Mouse (Mus musculus) embryonic facial prominence, embryonic 14.5 days (tissue): ENCODE measurements around the gene Ascc1. TPM values are rescaled to one million over a fixed set of nuclear protein-coding genes. Genes with fewer than 3 reads are reported as not detected.

Source experiments
- ATAC-seq: fragments of 200-750 bp; cut with Nextera tagmentation; 2 replicates; pipeline ENCODE4 v1.8.0; 2017; ENCODE audit warnings: low read depth, moderate number of reproducible peaks, moderate TSS enrichment
- DNase-seq: peaks from one replicate; pipeline ENCODE4 v3.0.0-alpha.2; 2015; ENCODE audit warnings: low spot score
- H3K27ac ChIP-seq: fragments of 300-500 bp; sonication (generic); replicated peaks from 2 replicates; pipeline ENCODE4 v1.5.1; 2014; ENCODE audit warnings: low read depth, mild to moderate bottlenecking, low read length, moderate library complexity
- H3K27me3 ChIP-seq: fragments of 300-500 bp; sonication (generic); replicated peaks from 2 replicates; pipeline ENCODE4 v1.6.1; 2014; ENCODE audit warnings: low read length; ENCODE audit not compliant: control insufficient read depth, insufficient read depth
- H3K36me3 ChIP-seq: fragments of 300-500 bp; sonication (generic); 2 replicates; pipeline ENCODE4 v1.6.1; 2014; ENCODE audit warnings: low read length, mixed read lengths; ENCODE audit not compliant: control insufficient read depth, insufficient read depth
- H3K4me1 ChIP-seq: fragments of 300-500 bp; sonication (generic); 2 replicates; pipeline ENCODE4 v1.6.1; 2014; ENCODE audit warnings: antibody characterized with exemption, low read length; ENCODE audit not compliant: control insufficient read depth, insufficient read depth
- H3K4me2 ChIP-seq: fragments of 300-500 bp; sonication (generic); 2 replicates; pipeline ENCODE4 v1.6.1; 2014; ENCODE audit warnings: low read depth, mild to moderate bottlenecking, low read length, moderate library complexity, mixed read lengths
- H3K4me3 ChIP-seq: fragments of 300-500 bp; sonication (generic); 2 replicates; pipeline ENCODE4 v1.5.1; 2014; ENCODE audit warnings: low read depth, mild to moderate bottlenecking, low read length
- H3K9ac ChIP-seq: fragments of 300-500 bp; sonication (generic); 2 replicates; pipeline ENCODE4 v1.6.1; 2014; ENCODE audit warnings: low read depth, mild to moderate bottlenecking, low read length, moderate library complexity, mixed read lengths
- H3K9me3 ChIP-seq: fragments of 300-500 bp; sonication (generic); 2 replicates; pipeline ENCODE4 v1.6.1; 2016; ENCODE audit warnings: low read length; ENCODE audit not compliant: control insufficient read depth
- WGBS: fragments of 180-500 bp; shearing (Covaris S2); extraction: QIAGEN DNeasy Blood & Tissue Kit; methylation state at CpG from one replicate; pipeline ENCODE4 v1.1.7; 2014; 5-methylcytosine and 5-hydroxymethylcytosine counted together
- polyA plus RNA-seq: library from polyadenylated mRNA; unstranded; fragments of >200 nt; fragmentation: Nextera tagmentation; extraction: Ambion mirVana; gene quantifications from 2 replicates; pipeline ENCODE4 v1.2.1, GENCODE M21; 2014

The Ascc1 gene
- polyA plus RNA-seq, 1 experiment from 2014 or later: 36.5 TPM

DNA sequence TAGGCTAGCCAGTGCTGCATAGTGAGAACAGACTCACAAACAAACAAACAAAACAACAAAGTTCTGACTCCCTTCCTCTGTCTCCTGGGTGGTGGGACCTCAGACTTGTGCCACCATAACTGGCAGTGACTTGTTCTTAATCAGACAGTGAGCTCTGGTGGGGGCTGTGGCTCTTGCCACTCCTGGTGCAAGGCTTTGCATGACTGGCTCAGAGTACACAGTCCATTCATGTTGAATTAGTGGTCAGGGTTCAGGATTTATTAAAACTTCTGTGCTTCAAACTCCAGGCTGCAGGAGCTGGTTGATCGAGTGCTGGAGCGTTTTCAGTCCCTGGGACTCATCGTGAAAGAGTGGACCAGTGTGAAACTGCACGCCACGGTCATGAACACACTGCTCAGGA lies 59.6 kb downstream of the Ascc1 start:
- DNase-seq (no peak), ATAC-seq (no peak)
- H3K9ac ChIP-seq: no peak overlapping the region
- H3K4me2 ChIP-seq: no peak overlapping the region
- H3K27me3 ChIP-seq: no peaks in the 10 kb centered on the region
- H3K4me1 ChIP-seq: no peaks in the 10 kb centered on the region
- WGBS: 88% methylated on average over 5 of the region's 5 CpGs
- H3K9me3 ChIP-seq: peaks cover 15% of the 10 kb centered on the region
- H3K4me3 ChIP-seq: no peak overlapping the region
- H3K27ac ChIP-seq: no peak overlapping the region
- H3K36me3 ChIP-seq: peaks cover 5% of the 10 kb centered on the region; the same call in 1 of the 2 replicates

DNA sequence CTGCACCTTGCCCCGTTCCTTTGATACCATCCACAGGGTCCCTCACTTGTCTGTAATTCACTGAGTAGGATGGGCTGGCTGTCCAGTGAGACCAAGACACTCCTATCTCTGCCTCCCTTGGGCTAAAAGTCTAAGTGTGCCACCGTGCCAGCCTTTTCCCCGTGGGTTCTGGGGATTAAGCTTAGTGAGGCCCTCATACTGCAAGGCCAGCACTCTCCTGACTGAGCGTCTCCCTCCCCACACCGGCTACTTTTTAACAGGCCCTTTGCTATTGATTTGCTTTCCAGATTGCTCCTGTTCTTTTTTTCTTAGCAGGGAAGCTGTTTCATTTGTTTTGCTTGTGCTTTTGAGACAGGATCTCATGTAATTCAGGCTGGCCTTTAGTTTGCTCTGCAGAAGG lies 60.3 kb downstream of the Ascc1 start:
- Histone ChIP-seq H3K4me3 (no peak overlapping the region), H3K9me3 (peaks cover 7% of the 10 kb centered on the region), H3K9ac (no peak overlapping the region), H3K4me1 (no peaks in the 10 kb centered on the region), H3K27me3 (no peaks in the 10 kb centered on the region), H3K36me3 (no peaks in the 10 kb centered on the region), H3K4me2 (no peak overlapping the region), H3K27ac (no peak overlapping the region)
- DNase-seq (no peak), ATAC-seq (no peak)
- WGBS: 44% methylated on average over 5 of the region's 5 CpGs

DNA sequence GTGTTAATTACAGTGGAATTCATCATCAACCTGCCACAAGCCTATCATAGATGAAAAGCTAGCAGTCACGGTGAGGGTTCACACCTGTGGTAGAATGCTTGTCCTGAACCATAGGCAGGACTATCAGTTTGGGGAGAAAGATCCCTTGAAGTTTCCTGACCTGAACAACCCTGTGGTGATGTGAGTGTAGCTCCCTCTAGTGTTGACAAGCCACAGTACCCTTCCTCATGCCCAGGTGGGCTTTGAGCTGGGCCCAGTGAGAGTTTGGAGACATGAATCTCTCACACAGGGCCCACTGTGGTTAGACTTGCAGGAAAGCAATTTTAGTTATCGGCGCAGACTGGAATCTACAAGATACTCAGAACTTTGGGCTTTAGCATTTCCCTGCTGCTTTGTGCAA lies 63.9 kb downstream of the Ascc1 start:
- no peaks in the 10 kb centered on the region for H3K4me1 ChIP-seq
- H3K4me2 ChIP-seq: no peak overlapping the region
- no peaks in the 10 kb centered on the region for H3K36me3 ChIP-seq
- DNase-seq (no peak), ATAC-seq (no peak)
- WGBS: 67% methylated on average over 3 of the region's 3 CpGs
- H3K27ac ChIP-seq: no peak overlapping the region
- H3K9me3 ChIP-seq: no peaks in the 10 kb centered on the region
- H3K4me3 ChIP-seq: no peak overlapping the region
- no peak overlapping the region for H3K9ac ChIP-seq
- H3K27me3 ChIP-seq: no peaks in the 10 kb centered on the region

DNA sequence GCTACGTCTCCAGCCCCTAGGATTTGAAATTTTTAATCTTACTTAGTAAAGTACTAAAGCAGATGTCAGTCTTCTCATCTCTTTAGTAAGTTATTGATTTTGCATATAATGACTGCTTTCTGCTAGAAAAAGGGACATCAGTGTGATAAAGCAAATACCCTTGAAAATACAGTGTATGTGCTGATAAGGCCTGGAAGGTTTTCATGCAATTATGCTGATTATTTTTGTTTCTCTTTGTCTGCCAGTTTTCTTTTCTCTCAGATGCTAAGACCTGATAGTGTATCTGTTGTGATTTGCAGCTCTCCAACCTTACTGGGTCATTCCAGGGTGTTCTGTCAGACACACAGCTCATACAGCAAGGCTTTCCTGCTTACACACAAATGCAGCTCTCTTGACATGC lies 72.6 kb downstream of the Ascc1 start:
- H3K4me3 ChIP-seq: no peak overlapping the region
- peaks cover 17% of the 10 kb centered on the region for H3K4me1 ChIP-seq
- no peak for DNase-seq
- no peaks in the 10 kb centered on the region for H3K27me3 ChIP-seq
- H3K9ac ChIP-seq: no peak overlapping the region
- no peaks in the 10 kb centered on the region for H3K36me3 ChIP-seq
- no peaks in the 10 kb centered on the region for H3K9me3 ChIP-seq
- no peak overlapping the region for H3K27ac ChIP-seq
- 83% methylated on average over 1 of the region's 1 CpGs for WGBS
- H3K4me2 ChIP-seq: no peak overlapping the region
- ATAC-seq: no peak

DNA sequence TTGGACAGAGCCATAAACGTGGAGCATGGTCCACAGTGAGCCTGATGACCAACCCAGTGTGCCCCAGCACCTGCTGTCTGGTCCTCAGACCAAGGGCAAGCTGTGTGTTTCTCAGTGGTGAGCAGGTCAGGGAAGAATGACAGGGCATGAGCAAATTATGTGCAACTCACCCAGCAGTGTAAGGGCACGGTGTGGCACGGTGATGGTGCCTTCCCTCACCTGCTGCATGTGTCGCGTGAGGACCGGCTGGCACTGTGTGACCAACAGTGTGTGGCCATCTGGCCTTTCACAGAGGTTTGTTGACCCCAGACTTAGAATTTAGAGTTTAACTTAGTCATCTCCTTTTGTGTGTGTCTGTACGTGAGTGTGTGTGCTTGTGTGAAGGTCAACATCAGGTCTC lies 74.6 kb downstream of the Ascc1 start:
- H3K4me2 ChIP-seq: no peak overlapping the region
- H3K4me1 ChIP-seq: peaks cover 34% of the 10 kb centered on the region
- no peak for DNase-seq
- H3K36me3 ChIP-seq: no peaks in the 10 kb centered on the region
- no peaks in the 10 kb centered on the region for H3K9me3 ChIP-seq
- H3K27ac ChIP-seq: no peak overlapping the region
- H3K9ac ChIP-seq: no peak overlapping the region
- 90% methylated on average over 7 of the region's 7 CpGs for WGBS
- ATAC-seq: no peak
- H3K4me3 ChIP-seq: no peak overlapping the region
- H3K27me3 ChIP-seq: no peaks in the 10 kb centered on the region

DNA sequence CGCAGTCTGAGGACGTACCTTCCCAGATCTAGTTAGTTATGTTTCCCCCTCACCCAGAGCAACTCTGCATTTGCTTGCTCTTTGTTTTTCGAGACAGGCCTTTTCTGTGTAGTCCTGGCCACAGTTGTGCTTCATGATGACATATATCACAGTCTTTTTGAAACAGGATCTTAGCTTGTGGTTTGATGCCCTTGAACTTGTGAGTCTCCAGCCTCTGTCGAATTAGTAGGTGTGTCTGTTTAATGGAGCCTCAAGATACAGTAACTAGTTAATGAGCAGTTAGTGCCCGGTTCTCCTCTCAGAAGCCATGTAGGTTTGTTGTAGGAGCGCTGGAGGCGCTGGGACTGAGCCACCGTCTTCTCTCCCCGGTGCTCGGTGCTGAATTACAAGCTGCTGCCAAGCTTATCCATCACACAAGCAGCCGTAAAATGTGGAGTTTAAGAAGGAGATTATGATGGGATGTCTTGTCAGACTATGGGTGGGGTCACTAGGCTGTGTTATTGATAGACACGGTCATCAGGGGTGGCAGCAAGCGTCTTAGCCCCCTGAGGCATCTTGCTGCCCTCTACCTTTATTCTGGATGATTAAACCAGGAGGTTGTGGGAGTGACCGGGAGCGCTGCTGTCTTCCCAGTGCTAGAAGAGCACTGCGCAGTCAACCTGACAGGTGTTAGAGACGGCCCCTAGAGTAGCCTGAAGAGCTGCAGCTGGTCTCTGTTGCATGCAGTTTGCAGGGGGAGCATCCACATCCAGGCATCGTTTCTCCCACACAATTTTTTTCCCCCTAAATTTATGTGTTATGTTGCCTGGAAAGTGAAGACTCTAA lies 75.3 kb downstream of the Ascc1 start:
- no peaks in the 10 kb centered on the region for H3K36me3 ChIP-seq
- WGBS: 55% methylated on average over 18 of the region's 18 CpGs
- H3K4me1 ChIP-seq: peaks cover 34% of the 10 kb centered on the region
- no peak overlapping the region for H3K9ac ChIP-seq
- H3K4me3 ChIP-seq: no peak overlapping the region
- no peak overlapping the region for H3K4me2 ChIP-seq
- H3K27ac ChIP-seq: peak overlapping the region; percentile 44; the same call in 1 of the 2 replicates
- peak; percentile 15; the same call in 1 of the 2 replicates for ATAC-seq
- no peaks in the 10 kb centered on the region for H3K9me3 ChIP-seq
- no peaks in the 10 kb centered on the region for H3K27me3 ChIP-seq
- DNase-seq: peak; percentile 24

DNA sequence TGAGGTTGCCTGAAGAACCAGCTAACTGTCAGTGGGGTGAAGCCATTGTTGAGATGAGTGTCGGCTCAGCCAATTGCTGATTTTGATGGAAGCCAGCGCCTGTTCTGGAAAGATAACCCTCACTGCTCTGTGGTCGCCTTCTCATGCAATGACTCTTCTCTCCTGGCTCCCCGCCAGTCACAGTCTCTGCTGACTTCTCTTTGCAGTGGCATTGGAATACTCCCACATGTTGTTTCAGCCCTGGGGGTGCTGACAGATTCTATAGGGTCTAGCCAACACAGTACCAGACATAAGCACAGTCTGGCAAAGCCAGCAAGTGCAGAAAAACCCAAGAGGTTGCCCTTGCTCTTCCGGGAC lies 75.9 kb downstream of the Ascc1 start:
- Histone ChIP-seq H3K27me3 (no peaks in the 10 kb centered on the region), H3K9ac (no peak overlapping the region), H3K9me3 (no peaks in the 10 kb centered on the region), H3K4me1 (peaks cover 34% of the 10 kb centered on the region), H3K36me3 (no peaks in the 10 kb centered on the region), H3K4me3 (no peak overlapping the region), H3K27ac (no peak overlapping the region), H3K4me2 (no peak overlapping the region)
- 43% methylated on average over 5 of the region's 5 CpGs for WGBS
- DNase-seq (peak; percentile 88), ATAC-seq (peak; percentile 37)

DNA sequence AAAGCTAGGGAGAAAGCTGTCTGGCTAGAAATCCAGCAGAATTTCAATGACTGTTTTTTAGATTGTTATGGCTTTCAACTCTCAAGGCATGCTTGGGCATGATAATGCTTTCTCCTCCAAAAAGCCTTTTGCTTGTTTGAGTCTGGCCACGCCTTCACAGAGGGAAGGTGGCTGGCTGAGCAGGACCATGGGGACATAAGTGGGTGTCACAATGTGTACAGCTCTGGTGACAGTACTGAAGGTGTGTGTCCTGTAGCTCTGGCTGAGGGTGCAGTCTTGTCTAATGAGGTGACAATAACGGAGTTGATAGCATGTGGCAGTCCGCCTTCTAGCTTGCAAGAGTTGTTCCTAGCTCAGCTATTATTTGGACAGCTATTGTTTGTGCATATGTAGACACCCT lies 77.6 kb downstream of the Ascc1 start:
- 78% methylated on average over 3 of the region's 3 CpGs for WGBS
- ATAC-seq: no peak
- Histone ChIP-seq H3K27ac (peak overlapping the region; percentile 57), H3K27me3 (no peaks in the 10 kb centered on the region), H3K36me3 (no peaks in the 10 kb centered on the region), H3K4me1 (peaks cover 34% of the 10 kb centered on the region), H3K9me3 (no peaks in the 10 kb centered on the region), H3K4me2 (no peak overlapping the region), H3K4me3 (no peak overlapping the region), H3K9ac (no peak overlapping the region)
- peak; percentile 67 for DNase-seq

DNA sequence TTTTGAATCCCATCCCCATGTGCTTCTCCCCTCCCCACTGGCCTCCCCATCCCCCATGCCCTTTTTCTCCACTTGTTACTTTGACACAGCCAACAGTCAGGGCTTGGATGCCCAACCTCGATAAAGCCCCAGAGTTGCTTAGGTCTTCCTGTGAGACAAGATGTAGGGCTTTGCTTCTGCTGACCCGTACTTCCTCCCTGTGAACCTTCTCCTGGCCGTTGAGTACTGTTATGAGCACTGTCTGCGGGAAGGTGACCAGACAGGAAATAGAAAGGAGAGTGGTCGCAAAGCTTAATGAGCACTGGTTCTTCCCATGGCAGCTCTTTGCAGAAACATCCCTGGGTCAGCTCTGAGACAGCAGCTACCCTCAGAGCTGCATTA lies 78.0 kb downstream of the Ascc1 start:
- Histone ChIP-seq H3K27me3 (no peaks in the 10 kb centered on the region), H3K4me3 (no peak overlapping the region), H3K9ac (no peak overlapping the region), H3K27ac (peak overlapping the region; percentile 57), H3K36me3 (no peaks in the 10 kb centered on the region), H3K4me1 (peaks cover 34% of the 10 kb centered on the region), H3K4me2 (0 out of 2 replicates have a peak overlapping the region, but pooled peaks have one; percentile 2), H3K9me3 (no peaks in the 10 kb centered on the region)
- no peak for ATAC-seq
- WGBS: 31% methylated on average over 5 of the region's 5 CpGs
- no peak for DNase-seq
